Mouse (Mus musculus) erythroblast, embryonic 14.5 days (primary cell): ENCODE results near the gene Gm6217. TPM values are rescaled to one million over a fixed set of nuclear protein-coding genes. Genes with fewer than 3 reads are reported as not detected.
"Not testable (repeated sequence)": the region's sequence is repeated elsewhere in the genome, so short reads cannot be mapped to it uniquely, and the experiment has no call there.

Experiments used
- H3K27me3 ChIP-seq: 2 replicates; pipeline ENCODE4 v1.6.1; 2012; ENCODE audit warnings: inconsistent platforms; ENCODE audit not compliant: control insufficient read depth
- H3K36me3 ChIP-seq: 2 replicates; pipeline ENCODE4 v1.6.1; 2012; ENCODE audit warnings: mild to moderate bottlenecking, inconsistent platforms; ENCODE audit not compliant: control insufficient read depth
- H3K4me1 ChIP-seq: 2 replicates; pipeline ENCODE4 v1.6.1; 2012; ENCODE audit warnings: inconsistent platforms; ENCODE audit not compliant: control insufficient read depth
- H3K4me3 ChIP-seq: replicated peaks from 2 replicates; pipeline ENCODE3; 2012; ENCODE audit warnings: moderate library complexity, mild to moderate bottlenecking, inconsistent platforms
- H3K9me3 ChIP-seq: 2 replicates; pipeline ENCODE4 v1.6.1; 2012; ENCODE audit warnings: low read length, inconsistent platforms, mixed read lengths; ENCODE audit not compliant: control insufficient read depth
- GATA1 ChIP-seq: IDR thresholded peaks from 2 replicates; pipeline ENCODE4 v1.6.1; 2012; ENCODE audit warnings: low read length, inconsistent platforms, mixed read lengths
- TAL1 ChIP-seq: IDR thresholded peaks from 3 replicates; pipeline ENCODE4 v1.6.1; 2012; ENCODE audit warnings: low read length, inconsistent platforms, mixed read lengths
- polyA plus RNA-seq: library from polyadenylated mRNA; stranded (reverse); fragments of >175 nt; gene quantifications from 2 replicates; pipeline ENCODE4 v1.2.3, GENCODE M21; 2012

The Gm6217 gene
- not detected in 2 replicates for polyA plus RNA-seq

DNA sequence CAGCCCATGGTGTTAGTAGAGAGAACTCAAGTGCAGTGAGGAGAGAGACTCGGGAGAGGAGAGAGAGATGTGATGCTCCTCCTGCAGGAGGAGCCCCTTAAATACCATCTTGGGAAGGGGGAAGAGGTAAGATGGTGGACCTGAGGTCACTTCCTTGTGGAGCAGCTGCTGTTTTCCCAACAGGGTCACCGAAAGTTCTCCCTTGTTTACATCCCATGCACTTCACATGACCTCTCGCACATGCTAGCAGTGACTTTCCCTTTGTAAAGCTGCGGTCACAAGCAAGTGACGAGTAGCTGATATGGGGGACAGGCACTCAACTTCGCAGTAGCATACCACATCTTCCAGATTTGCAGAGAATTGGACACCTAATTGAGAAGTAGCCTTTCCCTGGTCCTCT lies at the start of gene Gm6217:
Gene Gm6217 (minus strand): TSS at position 74 of the 400 bp plus-strand sequence.
- H3K4me3 ChIP-seq, H3K9me3 ChIP-seq, H3K4me1 ChIP-seq, H3K36me3 ChIP-seq, H3K27me3 ChIP-seq: not testable (repeated sequence)

DNA sequence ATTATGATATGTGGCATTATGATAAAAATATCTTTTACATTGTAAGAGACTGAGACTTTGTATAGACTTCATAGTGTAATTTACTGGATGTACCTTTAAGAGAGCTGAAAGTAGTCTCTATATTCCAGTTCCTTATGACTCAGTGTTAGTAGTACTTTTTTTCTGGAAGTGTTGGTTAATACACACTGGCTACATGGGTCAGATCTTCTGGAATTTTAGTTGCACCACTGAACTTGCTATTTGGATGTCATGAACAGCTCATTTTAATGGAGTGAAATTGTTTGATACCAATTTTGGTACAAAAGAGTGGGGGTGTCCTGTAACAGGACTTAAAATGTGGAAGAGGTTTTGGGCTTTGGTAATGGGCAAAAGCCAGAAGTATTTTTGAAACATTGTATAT lies 46.6 kb upstream of the Gm6217 start:
- no peak for TF ChIP-seq GATA1
- no peak for TF ChIP-seq TAL1
- H3K4me3 ChIP-seq, result no peak overlapping the region
- H3K36me3 ChIP-seq, result no peaks in the 10 kb centered on the region
- H3K4me1 ChIP-seq, result peaks cover 8% of the 10 kb centered on the region
- H3K27me3 ChIP-seq, result no peaks in the 10 kb centered on the region
- no peaks in the 10 kb centered on the region for H3K9me3 ChIP-seq

DNA sequence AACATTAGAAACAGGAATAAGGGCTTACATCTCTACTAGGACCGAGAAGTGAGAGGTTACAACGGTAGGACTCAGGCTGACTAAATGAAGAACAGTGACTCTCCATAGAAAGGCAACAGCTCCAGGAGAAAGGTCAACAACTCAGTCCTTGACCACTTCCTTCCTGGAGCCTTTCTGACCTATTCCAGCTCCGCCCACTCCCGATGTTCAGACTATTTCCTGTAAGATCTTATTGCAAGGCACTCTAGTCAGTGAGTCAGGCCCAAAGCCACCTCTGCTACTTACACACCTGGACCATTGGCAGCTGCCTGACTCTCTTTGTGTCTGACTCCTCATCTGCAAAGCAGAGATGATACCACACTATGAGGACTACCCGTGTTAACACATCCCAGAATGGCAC lies 44.6 kb upstream of the Gm6217 start:
- TF ChIP-seq TAL1 (no peak), GATA1 (no peak)
- Histone ChIP-seq H3K9me3 (no peaks in the 10 kb centered on the region), H3K36me3 (no peaks in the 10 kb centered on the region), H3K4me3 (no peak overlapping the region), H3K27me3 (no peaks in the 10 kb centered on the region), H3K4me1 (peaks cover 8% of the 10 kb centered on the region)

DNA sequence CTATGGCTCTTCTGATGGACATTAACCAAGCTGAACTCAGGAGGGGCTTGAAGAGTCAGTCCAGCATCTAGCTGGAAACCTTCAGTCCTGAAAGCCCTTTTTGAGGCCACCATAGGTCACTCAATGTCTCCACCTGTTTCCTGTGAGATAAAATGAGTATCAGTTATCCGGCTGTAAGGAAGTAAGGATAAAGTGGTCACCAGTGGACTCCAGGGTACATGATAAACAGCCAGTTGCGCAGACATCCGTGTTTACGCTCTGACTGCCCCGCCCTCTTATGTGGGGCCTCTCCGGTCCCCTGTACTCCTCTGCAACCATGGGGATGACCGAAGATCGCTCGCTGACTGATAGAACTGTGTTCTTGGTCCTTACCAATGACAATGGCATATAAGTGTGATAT lies 43.1 kb upstream of the Gm6217 start:
- H3K4me3 ChIP-seq, result no peak overlapping the region
- H3K4me1 ChIP-seq, result peaks cover 8% of the 10 kb centered on the region
- H3K27me3 ChIP-seq, result no peaks in the 10 kb centered on the region
- H3K36me3 ChIP-seq, result no peaks in the 10 kb centered on the region
- no peak for TF ChIP-seq GATA1
- no peak for TF ChIP-seq TAL1
- no peaks in the 10 kb centered on the region for H3K9me3 ChIP-seq

DNA sequence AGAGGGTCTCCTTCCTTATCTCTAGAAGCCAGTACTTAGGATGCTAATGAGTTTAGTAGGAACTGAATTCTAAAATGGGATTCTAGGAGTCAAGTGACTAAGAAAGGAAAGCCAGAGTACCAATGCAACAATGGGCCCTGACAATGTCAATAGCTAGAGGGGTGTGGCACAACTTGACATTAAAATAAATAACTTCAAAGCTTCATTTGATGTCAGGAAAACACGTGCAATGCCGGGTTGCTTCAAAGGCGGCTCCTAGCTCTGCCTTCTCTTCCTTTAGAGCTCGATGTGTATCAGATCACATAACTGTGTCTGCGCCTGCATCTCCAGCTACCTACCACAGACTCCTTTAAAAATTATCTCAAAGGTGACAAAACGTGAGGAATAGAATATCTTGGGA lies 42.7 kb upstream of the Gm6217 start:
- no peaks in the 10 kb centered on the region for H3K27me3 ChIP-seq
- no peak overlapping the region for H3K4me3 ChIP-seq
- H3K4me1 ChIP-seq, result peaks cover 8% of the 10 kb centered on the region
- no peak for TF ChIP-seq TAL1
- TF ChIP-seq GATA1, result no peak
- H3K36me3 ChIP-seq, result no peaks in the 10 kb centered on the region
- no peaks in the 10 kb centered on the region for H3K9me3 ChIP-seq

DNA sequence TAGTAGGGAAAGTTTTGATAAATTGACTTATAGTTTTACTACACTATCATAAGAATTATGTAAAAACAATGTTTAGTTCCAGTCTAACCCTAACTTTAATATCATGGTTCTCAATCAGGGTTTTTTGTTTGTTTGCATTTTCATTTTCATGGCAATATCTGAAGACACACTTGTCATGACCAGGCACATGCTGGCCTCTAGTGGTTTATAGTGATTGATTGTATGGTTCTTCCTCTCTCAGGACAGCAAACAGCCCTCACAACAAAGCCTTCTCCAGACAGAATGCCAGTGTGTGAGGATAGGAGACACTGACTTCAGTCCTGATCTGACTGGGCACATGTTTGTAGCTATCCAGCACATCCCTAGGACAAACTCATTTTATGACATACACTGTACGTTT lies 42.0 kb upstream of the Gm6217 start:
- peaks cover 8% of the 10 kb centered on the region for H3K4me1 ChIP-seq
- H3K36me3 ChIP-seq, result no peaks in the 10 kb centered on the region
- no peak overlapping the region for H3K4me3 ChIP-seq
- H3K27me3 ChIP-seq, result no peaks in the 10 kb centered on the region
- no peaks in the 10 kb centered on the region for H3K9me3 ChIP-seq
- TF ChIP-seq GATA1 (no peak), TAL1 (no peak)

DNA sequence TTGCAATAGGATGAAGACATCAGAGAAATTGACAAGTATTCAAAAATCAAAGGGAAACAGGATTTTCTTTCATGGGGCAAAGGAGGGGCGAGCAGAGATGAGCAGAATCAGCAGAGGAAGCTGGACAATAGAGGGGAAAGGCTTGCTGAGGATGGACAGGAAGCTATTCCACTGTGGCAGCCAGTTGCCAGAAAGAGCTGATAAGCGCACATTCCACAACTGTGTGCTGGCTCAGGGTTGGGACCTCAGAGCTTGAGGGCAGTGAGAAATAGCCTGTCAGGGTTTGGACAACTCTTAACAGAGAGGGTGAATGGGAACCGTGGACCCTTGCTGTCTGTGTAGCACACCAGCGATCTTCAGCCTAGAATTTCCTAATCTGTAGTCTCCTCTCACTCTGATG lies 40.8 kb upstream of the Gm6217 start:
- no peaks in the 10 kb centered on the region for H3K9me3 ChIP-seq
- H3K36me3 ChIP-seq, result no peaks in the 10 kb centered on the region
- H3K27me3 ChIP-seq, result no peaks in the 10 kb centered on the region
- no peak overlapping the region for H3K4me3 ChIP-seq
- TF ChIP-seq GATA1 (no peak), TAL1 (no peak)
- H3K4me1 ChIP-seq, result peaks cover 8% of the 10 kb centered on the region

DNA sequence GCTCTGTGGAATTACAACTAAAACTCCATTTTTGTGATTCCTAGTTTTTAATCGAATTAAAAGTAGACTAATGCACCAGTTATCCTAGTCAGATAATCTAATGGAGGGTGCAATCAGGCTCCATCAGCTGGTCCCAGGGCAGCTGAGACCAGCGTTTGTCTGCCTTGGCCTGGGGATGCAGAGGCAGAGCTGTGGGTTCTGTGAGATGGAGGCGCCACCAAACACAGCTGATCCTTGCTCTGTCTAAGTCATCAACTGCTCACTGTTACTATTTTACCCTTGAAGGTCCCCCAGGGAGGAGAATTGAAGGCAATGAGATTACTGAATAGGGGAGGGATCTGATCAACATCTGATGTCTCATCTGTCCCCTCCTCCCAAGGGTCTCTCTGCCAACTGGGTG lies 35.2 kb upstream of the Gm6217 start:
- TF ChIP-seq TAL1 (no peak), GATA1 (no peak)
- Histone ChIP-seq H3K36me3 (no peaks in the 10 kb centered on the region), H3K9me3 (no peaks in the 10 kb centered on the region), H3K4me3 (no peak overlapping the region), H3K27me3 (no peaks in the 10 kb centered on the region), H3K4me1 (no peaks in the 10 kb centered on the region)

DNA sequence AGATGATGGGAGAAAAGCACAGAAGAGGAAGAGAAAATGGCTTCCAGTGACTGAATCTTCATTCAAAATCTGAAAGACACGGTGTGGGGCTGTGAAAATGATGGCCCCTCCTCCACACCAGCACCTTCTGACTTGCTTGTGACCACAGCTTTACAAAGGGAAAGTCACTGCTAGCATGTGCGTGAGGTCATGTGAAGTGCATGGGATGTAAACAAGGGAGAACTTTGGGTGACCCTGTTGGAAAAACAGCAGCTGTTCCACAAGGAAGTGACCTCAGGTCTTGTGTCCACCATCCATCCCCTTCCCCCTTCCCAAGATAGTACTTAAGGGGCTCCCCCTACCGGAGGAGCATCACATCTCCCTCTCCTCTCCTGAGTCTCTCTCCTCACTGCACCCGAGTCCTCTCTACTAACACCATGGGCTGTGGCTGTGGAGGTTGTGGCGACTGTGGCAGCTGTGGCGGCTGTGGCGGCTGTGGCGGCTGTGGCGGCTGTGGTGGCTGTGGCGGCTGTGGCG lies 28.7 kb upstream of the Gm6217 start, which contains the start of gene Gm47955:
Gene Gm47955 (plus strand): TSS at position 417 of the 516 bp plus-strand sequence.
- Histone ChIP-seq H3K36me3 (no peaks in the 10 kb centered on the region), H3K27me3 (no peaks in the 10 kb centered on the region), H3K4me1 (no peaks in the 10 kb centered on the region), H3K9me3 (peaks cover 2% of the 10 kb centered on the region; the same call in 1 of the 2 replicates), H3K4me3 (no peak within 1 kb of the TSS)
- TF ChIP-seq GATA1, result no peak
- TF ChIP-seq TAL1, result no peak

DNA sequence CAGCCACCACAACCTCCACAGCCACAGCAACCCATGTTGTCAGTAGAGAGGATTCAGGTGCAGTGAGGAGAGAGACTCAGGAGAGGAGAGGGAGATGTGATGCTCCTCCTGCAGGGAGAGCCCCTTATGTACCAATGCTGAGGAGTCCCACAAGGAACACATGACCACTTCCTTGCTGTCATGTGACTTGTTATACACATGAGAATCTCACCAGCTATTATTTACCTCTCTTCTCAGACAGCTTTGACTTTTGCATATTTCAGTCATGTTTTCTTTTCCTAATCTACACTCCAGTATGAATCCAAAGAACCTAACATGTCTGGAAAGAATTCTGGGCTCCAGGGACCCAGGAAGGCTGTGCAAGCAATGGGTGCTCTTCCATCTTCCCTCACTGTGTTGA lies 24.7 kb upstream of the Gm6217 start, which contains the start of gene Gm7544:
Gene Gm7544 (minus strand): TSS at position 101 of the 400 bp plus-strand sequence.
- not testable (repeated sequence) for H3K36me3 ChIP-seq, H3K4me1 ChIP-seq, H3K9me3 ChIP-seq, H3K27me3 ChIP-seq, H3K4me3 ChIP-seq
